25 mouse cellular contexts compared by ENCODE assay signal in genomic region chr19:33091324-33091723, GRCm38 (mm10).
DNase-seq lines count a peak whose midpoint lies in the region; ATAC-seq and TF ChIP-seq lines count a peak whose summit lies in the region.
"Had no signal": no experiment of that assay in that cellular context is flagged by ENCODE, and none has a peak within 500 bp of the region (broad histone marks: within the 10 kb centered on the region; RNA-seq: fewer than 3 reads in every experiment).

No protein-coding gene starts in this region.

- H3K4me3 ChIP-seq in midbrain, embryonic 10.5 days: no peak overlapping the region
- no peak overlapping the region for H3K4me3 ChIP-seq in midbrain, embryonic 14.5 days (replicated peaks; ENCODE audit: low read depth, low read length)
- H3K4me3 ChIP-seq in MEL (ENCODE audit: control insufficient read depth in 1 of 2, insufficient read depth in 1 of 2, low read depth in 2 of 2, low read length in 2 of 2): peak overlapping the region; percentile 11 to 14; a peak in 2 of 4 replicates
- H3K4me3 ChIP-seq: embryonic facial prominence, embryonic 13.5 days; embryonic facial prominence, embryonic 15.5 days; erythroblast, embryonic 14.5 days; forebrain, embryonic 10.5 days; forebrain, embryonic 12.5 days; forebrain, embryonic 15.5 days had no signal

- no peak for TF ChIP-seq CTCF in MEL (IDR thresholded peaks at IDR 0.05 in 2 of 3, conservative IDR thresholded peaks at IDR 0.05 in 1 of 3; ENCODE audit: control insufficient read depth in 1 of 3, insufficient read depth in 1 of 3, low read depth in 2 of 3, low read length in 3 of 3, poor library complexity in 1 of 3, severe bottlenecking in 1 of 3)

- H3K27ac ChIP-seq in midbrain, embryonic 10.5 days (replicated peaks): 0 out of 2 replicates have a peak overlapping the region, but pooled peaks have one; percentile 6
- no peak overlapping the region for H3K27ac ChIP-seq in midbrain, embryonic 14.5 days (replicated peaks; ENCODE audit: low read depth, low read length)
- H3K27ac ChIP-seq in MEL (ENCODE audit: control insufficient read depth, low read depth, low read length): peak overlapping the region; percentile 7; the same call in 1 of the 2 replicates
- H3K27ac ChIP-seq: embryonic facial prominence, embryonic 13.5 days; embryonic facial prominence, embryonic 15.5 days; forebrain, embryonic 10.5 days; forebrain, embryonic 12.5 days; forebrain, embryonic 15.5 days had no signal

- TF ChIP-seq RAD21 in MEL (IDR thresholded peaks at IDR 0.05; ENCODE audit: low read depth, low read length): no peak

- 0 out of 2 replicates have a peak, but pooled peaks cover 8% of the 10 kb centered on the region for H3K4me1 ChIP-seq in midbrain, embryonic 10.5 days
- H3K4me1 ChIP-seq in midbrain, embryonic 14.5 days (ENCODE audit: control insufficient read depth, insufficient read depth, low read length): no peaks in the 10 kb centered on the region
- H3K4me1 ChIP-seq in MEL (ENCODE audit: control insufficient read depth in 1 of 2, insufficient read depth in 2 of 2, low read length in 2 of 2): peaks cover 0 to 7% of the 10 kb centered on the region in 2 experiments
- H3K4me1 ChIP-seq: embryonic facial prominence, embryonic 15.5 days; forebrain, embryonic 12.5 days; forebrain, embryonic 15.5 days had no signal

- H3K36me3 ChIP-seq in midbrain, embryonic 10.5 days: no peaks in the 10 kb centered on the region
- no peaks in the 10 kb centered on the region for H3K36me3 ChIP-seq in midbrain, embryonic 14.5 days (ENCODE audit: control insufficient read depth, insufficient read depth, low read length)
- H3K36me3 ChIP-seq in MEL (ENCODE audit: control insufficient read depth in 1 of 2, insufficient read depth in 2 of 2, low read length in 2 of 2): peaks cover 0 to 10% of the 10 kb centered on the region in 2 experiments; a peak in 2 of 4 replicates
- H3K36me3 ChIP-seq: embryonic facial prominence, embryonic 13.5 days; embryonic facial prominence, embryonic 15.5 days; forebrain, embryonic 10.5 days; forebrain, embryonic 12.5 days; forebrain, embryonic 15.5 days; G1E had no signal

- no peaks in the 10 kb centered on the region for H3K27me3 ChIP-seq in midbrain, embryonic 10.5 days (ENCODE audit: low read depth, poor library complexity, severe bottlenecking)
- H3K27me3 ChIP-seq in midbrain, embryonic 14.5 days (ENCODE audit: control insufficient read depth, insufficient read depth, low read length): no peaks in the 10 kb centered on the region
- no peaks in the 10 kb centered on the region for H3K27me3 ChIP-seq in MEL (ENCODE audit: control insufficient read depth in 1 of 2, insufficient read depth in 2 of 2, low read length in 2 of 2)
- H3K27me3 ChIP-seq: embryonic facial prominence, embryonic 13.5 days; embryonic facial prominence, embryonic 15.5 days; forebrain, embryonic 12.5 days; forebrain, embryonic 15.5 days had no signal

- DNase-seq in midbrain, embryonic 10.5 days (ENCODE audit: low spot score): no peak
- DNase-seq in midbrain, embryonic 14.5 days: no peak
- peak; percentile 61 for DNase-seq in MEL (ENCODE audit: low read depth, low spot score)
- DNase-seq in yolk sac, embryonic 10.5 days (ENCODE audit: low spot score): peak; percentile 21
- no peak for DNase-seq in left cerebral cortex, adult 9 months (ENCODE audit: low spot score in 2 of 2)
- no peak for DNase-seq in kidney, adult 11 months
- no peak for DNase-seq in right cerebral cortex, adult 18-20 months
- DNase-seq: adrenal gland, adult 2 months; adrenal gland, postnatal 14 days; adrenal gland, postnatal 36 days; cerebellum, adult 11-12 months; cerebellum, adult 2 months; cerebellum, adult 9-10 months; cerebellum, postnatal 10 days; cerebellum, postnatal 25 days; embryo, embryonic 11 days; forebrain, postnatal 0 days had no signal

- no peak overlapping the region for H3K9ac ChIP-seq in midbrain, embryonic 14.5 days (replicated peaks; ENCODE audit: low read length)
- H3K9ac ChIP-seq in MEL (ENCODE audit: control insufficient read depth, low read depth, low read length, poor library complexity, severe bottlenecking): peak overlapping the region; percentile 28; the same call in 1 of the 2 replicates
- H3K9ac ChIP-seq: embryonic facial prominence, embryonic 13.5 days; embryonic facial prominence, embryonic 15.5 days; forebrain, embryonic 12.5 days; forebrain, embryonic 15.5 days; forebrain, postnatal 0 days had no signal

- no peaks in the 10 kb centered on the region for H3K9me3 ChIP-seq in midbrain, embryonic 10.5 days (replicated peaks)
- H3K9me3 ChIP-seq in midbrain, embryonic 14.5 days (ENCODE audit: control insufficient read depth, low read length): no peaks in the 10 kb centered on the region
- H3K9me3 ChIP-seq in MEL (replicated peaks; ENCODE audit: insufficient read depth, low read length): no peaks in the 10 kb centered on the region
- H3K9me3 ChIP-seq: embryonic facial prominence, embryonic 13.5 days; embryonic facial prominence, embryonic 15.5 days; forebrain, embryonic 10.5 days; forebrain, embryonic 12.5 days; forebrain, embryonic 15.5 days; G1E had no signal

- 59% methylated on average over 3 of the region's 3 CpGs for WGBS in midbrain, embryonic 10.5 days
- WGBS in midbrain, embryonic 14.5 days: 60% methylated on average over 3 of the region's 3 CpGs

- no peak for TF ChIP-seq POLR2A in MEL (IDR thresholded peaks at IDR 0.05; ENCODE audit: control insufficient read depth in 1 of 2, insufficient read depth in 1 of 2, low read depth in 1 of 2, low read length in 2 of 2, poor library complexity in 1 of 2)

- no peak for ATAC-seq in midbrain, embryonic 14.5 days (ENCODE audit: low FRiP score, low TSS enrichment)
- ATAC-seq in megakaryocyte progenitor cell, adult 5-6 weeks (replicated peaks; ENCODE audit: poor library complexity): peak; percentile 69
- ATAC-seq: forebrain, embryonic 15.5 days; forebrain, postnatal 0 days had no signal

- peak in 1 of 2 experiments; percentile 49; a peak in 1 of 4 replicates for TF ChIP-seq EP300 in MEL (IDR thresholded peaks at IDR 0.05; ENCODE audit: low read depth in 1 of 2, low read length in 2 of 2)

- H3K79me2 ChIP-seq in MEL (ENCODE audit: control insufficient read depth, insufficient read depth, low read length, poor library complexity): no peaks in the 10 kb centered on the region

- no peak overlapping the region for H3K4me2 ChIP-seq in midbrain, embryonic 14.5 days (ENCODE audit: low read length)
- H3K4me2 ChIP-seq: embryonic facial prominence, embryonic 13.5 days; embryonic facial prominence, embryonic 15.5 days; forebrain, embryonic 12.5 days; forebrain, embryonic 15.5 days had no signal

TF ChIP-seq in MEL, 35 proteins besides CTCF, POLR2A, EP300 and RAD21:
- TF ChIP-seq MAFK (IDR thresholded peaks at IDR 0.05; ENCODE audit: borderline replicate concordance, low read depth, low read length) (peak; percentile 91), ZNF384 (IDR thresholded peaks at IDR 0.05; ENCODE audit: low read depth, low read length) (no peak), GABPA (IDR thresholded peaks at IDR 0.05; ENCODE audit: low read depth, low read length) (0 out of 2 replicates have a peak, but pooled peaks have one; percentile 26), TCF12 (IDR thresholded peaks at IDR 0.05; ENCODE audit: low read depth, low read length) (peak; percentile 11; the same call in 1 of the 2 replicates), HCFC1 (IDR thresholded peaks at IDR 0.05; ENCODE audit: low read depth, low read length) (0 out of 2 replicates have a peak, but pooled peaks have one; percentile 10), TAL1 (IDR thresholded peaks at IDR 0.05; ENCODE audit: low read length) (no peak)
TF ChIP-seq in MEL: peak in this region for 4.

Comparison
In these comparisons a context has a peak if more than half of its experiments do, and no peak if none do; other contexts are left out.
1. DNase-seq: peak in MEL (single experiment) and yolk sac, embryonic 10.5 days (single experiment); none in midbrain, embryonic 10.5 days (single experiment), midbrain, embryonic 14.5 days (single experiment), left cerebral cortex, adult 9 months (0 of 2), kidney, adult 11 months (single experiment) and right cerebral cortex, adult 18-20 months (single experiment).
2. H3K4me3 ChIP-seq: peak in MEL (2 of 2); none in midbrain, embryonic 10.5 days (single experiment) and midbrain, embryonic 14.5 days (single experiment).